Mouse (Mus musculus) embryonic fibroblast, embryonic 13.5 days (primary cell): ENCODE measurements around the gene Ddit4l.

Source experiments
- CTCF ChIP-seq: IDR thresholded peaks from 2 replicates; pipeline ENCODE4 v1.5.1; 2011; ENCODE audit warnings: mild to moderate bottlenecking, control low read depth, low read length, moderate library complexity, borderline replicate concordance; ENCODE audit not compliant: insufficient read depth
- POLR2A ChIP-seq: IDR thresholded peaks from 2 replicates; pipeline ENCODE4 v1.6.1; 2011; ENCODE audit warnings: low read depth, mild to moderate bottlenecking, control low read depth, low read length, moderate library complexity

- TF ChIP-seq CTCF, result no peak
- TF ChIP-seq POLR2A, result no peak
These were observed 19.8 kb downstream of the Ddit4l start for GRCm38 (mm10) chr3:137641238-137641637.
